Mouse (Mus musculus) small intestine, adult 2 months (tissue): ENCODE data around the gene Lefty2.

Experiments
- CTCF ChIP-seq: fragments of 200-500 bp; IDR thresholded peaks from 2 replicates; pipeline ENCODE4 v1.5.1; 2012; ENCODE audit warnings: low read depth, mild to moderate bottlenecking, control low read depth, inconsistent platforms, low read length, moderate library complexity, mixed read lengths; ENCODE audit not compliant: insufficient replicate concordance, insufficient read length; ENCODE audit errors: extremely low read depth
- POLR2A ChIP-seq: fragments of 200-500 bp; IDR thresholded peaks from 2 replicates; pipeline ENCODE4 v1.6.1; 2012; ENCODE audit warnings: low read depth, mild to moderate bottlenecking, control low read depth, inconsistent platforms, low read length, moderate library complexity

DNA sequence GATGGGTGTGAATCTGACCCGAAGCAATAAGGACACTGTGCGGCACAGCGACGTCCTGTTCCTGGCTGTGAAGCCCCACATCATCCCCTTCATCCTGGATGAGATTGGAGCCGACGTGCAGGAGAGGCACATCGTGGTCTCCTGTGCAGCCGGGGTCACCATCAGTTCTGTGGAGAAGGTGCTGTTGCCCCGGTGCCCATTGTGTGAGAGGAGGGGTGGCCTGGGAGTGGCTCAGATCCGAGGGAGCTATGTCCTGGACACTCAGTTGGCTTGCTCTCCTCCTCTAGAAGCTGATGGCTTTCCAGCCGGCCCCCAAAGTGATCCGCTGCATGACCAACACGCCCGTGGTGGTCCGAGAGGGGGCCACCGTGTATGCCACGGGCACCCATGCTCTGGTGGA, 13.0 kb downstream of the Lefty2 start:
- TF ChIP-seq CTCF (no peak), POLR2A (no peak)
